Mouse (Mus musculus): ENCODE measurements around the gene Wdfy2. TPM values are rescaled to one million over a fixed set of nuclear protein-coding genes. Genes with fewer than 3 reads are reported as not detected.
A peak's percentile ranks its signal among the peaks of the same experiment; 100 is the strongest.
"Not testable (repeated sequence)": the region's sequence is repeated elsewhere in the genome, so short reads cannot be mapped to it uniquely, and the experiment has no call there.

Gene Wdfy2
- polyA plus RNA-seq (2012; rRNA removed): 11.9 and 12.4 TPM in 2 replicates

- DNase-seq (ENCODE audit: extremely low spot score in 1 of 2, low spot score in 1 of 2): peak; percentile 26 to 27
Observed at GRCm38 (mm10) chr14:62837641-62838252, at the start of gene Wdfy2. TSS of gene Wdfy2 (plus strand) at chr14:62837678.

GRCm38 (mm10) chr14:62789282-62789681, 48.2 kb upstream of the Wdfy2 start:
- no peak for DNase-seq (ENCODE audit: extremely low spot score in 1 of 2, low spot score in 1 of 2)

DNA sequence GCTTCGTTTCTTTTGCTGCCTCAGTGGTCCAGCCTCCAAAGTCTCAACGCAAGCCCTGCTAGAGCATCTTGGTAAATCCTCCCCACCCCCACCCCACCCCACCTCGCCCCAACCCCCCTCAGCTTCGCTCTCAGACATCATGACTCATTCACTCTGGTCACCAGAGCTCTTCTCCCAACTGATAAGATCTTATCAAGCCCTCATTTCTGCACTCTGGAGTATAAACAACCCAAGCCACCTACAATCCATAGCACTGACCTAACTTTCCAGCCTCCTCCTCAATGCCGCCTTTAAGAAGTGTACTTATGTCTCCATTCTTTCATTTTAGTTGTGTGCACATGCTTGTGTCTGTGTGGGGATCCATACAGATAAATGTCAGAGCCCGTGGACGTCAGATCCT, 41.8 kb upstream of the Wdfy2 start:
- no peak for DNase-seq (ENCODE audit: extremely low spot score in 1 of 2, low spot score in 1 of 2)

DNA sequence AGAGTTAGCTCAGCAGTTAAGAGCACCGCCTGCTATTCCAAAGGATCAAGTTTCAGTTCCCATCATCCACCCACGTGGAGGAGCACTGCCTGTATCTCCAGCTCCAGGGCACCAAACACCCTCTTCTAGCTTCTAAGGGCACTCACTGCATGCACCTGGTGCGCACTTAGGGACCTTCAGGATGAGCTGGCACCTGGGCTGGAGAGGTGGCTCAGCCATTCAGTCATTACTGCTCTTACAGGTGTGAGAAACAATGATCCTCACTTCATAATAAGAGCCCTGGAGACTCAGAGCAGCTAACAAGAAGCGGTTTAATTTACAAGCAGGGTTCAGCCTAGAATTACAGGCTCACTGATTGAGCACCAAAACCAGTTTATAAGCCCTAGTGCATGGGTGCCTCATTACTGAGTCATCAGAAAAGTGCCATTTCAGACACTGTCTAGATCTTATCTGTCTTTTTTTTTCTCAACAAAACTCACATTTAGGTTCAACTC, 38.8 kb upstream of the Wdfy2 start:
- no peak for DNase-seq (ENCODE audit: extremely low spot score in 1 of 2, low spot score in 1 of 2)

DNA sequence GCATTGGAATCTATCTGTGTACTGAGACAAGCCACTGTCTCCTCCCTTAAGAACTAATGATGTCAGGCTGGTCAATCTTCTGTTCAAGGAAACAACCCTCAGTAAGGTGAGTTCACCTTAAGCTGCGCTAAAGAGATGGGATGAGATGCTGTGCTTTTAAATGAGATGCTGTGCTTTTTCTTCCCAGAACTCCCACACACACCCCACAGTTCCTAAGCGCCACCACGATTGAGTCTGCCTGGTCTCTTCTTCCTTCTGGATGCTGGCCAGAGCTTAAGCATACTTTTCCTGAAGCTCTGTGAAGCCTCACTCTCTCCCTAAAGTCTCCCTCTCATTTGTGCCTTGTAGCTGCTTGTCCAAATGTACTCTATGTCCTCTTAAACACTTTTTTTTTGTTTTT, 36.7 kb upstream of the Wdfy2 start:
- peak; percentile 23 to 70 for DNase-seq (ENCODE audit: extremely low spot score in 1 of 2, low spot score in 1 of 2)

DNA sequence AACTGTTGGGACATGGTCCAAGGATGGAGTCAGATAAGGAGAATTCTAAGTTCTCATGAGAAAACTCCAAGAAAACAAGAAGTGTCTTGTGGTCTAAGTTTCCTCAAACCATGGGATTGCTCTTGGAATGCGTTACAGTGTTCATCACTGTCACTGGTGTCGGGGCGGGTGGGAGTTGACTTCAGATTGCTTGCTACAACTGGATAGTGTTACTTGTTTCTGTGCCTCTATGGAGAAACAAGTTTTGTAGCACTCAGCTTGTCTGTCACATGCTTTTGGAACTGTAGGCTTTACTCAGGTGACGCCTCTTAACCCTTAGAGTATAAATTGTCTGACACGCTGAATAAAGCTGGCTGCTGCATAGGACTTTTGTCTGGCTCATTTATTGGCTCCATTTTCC, 34.3 kb upstream of the Wdfy2 start:
- no peak for DNase-seq (ENCODE audit: extremely low spot score in 1 of 2, low spot score in 1 of 2)

GRCm38 (mm10) chr14:62806921-62807320, 30.6 kb upstream of the Wdfy2 start:
- no peak for DNase-seq (ENCODE audit: extremely low spot score in 1 of 2, low spot score in 1 of 2)

DNA sequence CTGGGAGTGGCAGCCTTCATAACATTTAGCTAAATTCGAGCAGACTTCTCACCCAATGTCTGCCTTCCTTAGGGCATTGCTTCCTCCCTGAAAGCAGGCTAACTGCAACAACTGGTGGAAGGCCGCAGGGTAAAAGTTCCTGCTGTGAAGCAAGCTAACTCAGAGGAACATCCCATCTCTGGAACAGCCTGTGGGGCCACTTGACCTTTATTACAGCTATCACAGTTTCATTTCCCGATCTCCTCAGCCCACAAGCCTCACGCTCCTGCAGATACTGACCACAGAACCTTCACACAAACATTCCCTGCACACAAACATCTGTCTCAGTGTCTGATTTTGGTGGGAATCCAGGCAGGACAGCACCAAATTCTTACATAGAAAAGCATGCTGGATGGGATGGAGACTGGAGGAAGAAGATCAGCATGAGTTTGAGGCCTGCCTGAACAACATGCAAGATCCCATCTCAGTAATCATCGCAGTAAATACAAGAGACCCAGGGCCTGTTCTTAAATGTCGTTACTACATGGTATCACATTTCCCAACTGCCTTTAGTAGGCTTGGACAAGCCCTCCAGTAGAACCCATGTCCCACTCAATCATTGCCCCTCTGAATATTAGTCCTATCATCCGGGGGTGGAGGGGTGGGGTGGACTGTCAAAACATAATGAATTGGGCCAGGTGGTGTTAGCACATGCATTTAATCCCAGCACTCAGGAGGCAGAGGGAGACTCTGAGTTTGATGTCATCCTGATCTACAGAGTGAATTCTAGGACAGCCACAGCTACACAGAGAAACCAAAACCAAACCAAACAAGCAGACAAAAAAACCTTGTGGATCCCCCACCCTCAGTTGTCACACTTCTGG, 28.6 kb upstream of the Wdfy2 start:
- DNase-seq (ENCODE audit: extremely low spot score in 1 of 2, low spot score in 1 of 2): no peak

GRCm38 (mm10) chr14:62812765-62813164, 24.7 kb upstream of the Wdfy2 start:
- DNase-seq (ENCODE audit: extremely low spot score in 1 of 2, low spot score in 1 of 2): peak; percentile 35 to 59

- DNase-seq (ENCODE audit: extremely low spot score in 1 of 2, low spot score in 1 of 2): no peak
Observed at GRCm38 (mm10) chr14:62814567-62814966, 22.9 kb upstream of the Wdfy2 start.

DNA sequence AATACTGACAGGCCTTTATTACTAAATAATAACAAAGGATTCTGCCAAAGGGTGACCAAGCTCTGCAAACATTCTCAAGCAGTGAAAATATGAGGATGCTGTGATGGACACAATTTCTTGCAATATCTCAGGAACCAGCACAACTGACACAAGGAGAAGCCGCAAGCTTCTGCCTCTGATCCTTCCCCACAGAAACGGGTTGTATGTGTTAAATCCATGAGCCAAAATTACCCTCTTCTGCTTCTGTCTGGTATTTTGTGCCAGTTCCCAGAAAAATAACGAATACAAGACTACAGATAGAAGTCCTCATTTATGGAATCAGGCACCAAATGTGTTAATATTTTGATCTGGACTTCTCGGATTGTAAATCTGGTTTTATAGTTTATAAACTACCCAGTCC, 20.7 kb upstream of the Wdfy2 start:
- DNase-seq (ENCODE audit: extremely low spot score in 1 of 2, low spot score in 1 of 2): peak in 1 of 2 experiments; percentile 34

GRCm38 (mm10) chr14:62825575-62826332, 11.7 kb upstream of the Wdfy2 start:
- DNase-seq (ENCODE audit: extremely low spot score in 1 of 2, low spot score in 1 of 2): no peak

- no peak for DNase-seq (ENCODE audit: extremely low spot score in 1 of 2, low spot score in 1 of 2)
Observed at GRCm38 (mm10) chr14:62829291-62829690, 8.2 kb upstream of the Wdfy2 start.

DNA sequence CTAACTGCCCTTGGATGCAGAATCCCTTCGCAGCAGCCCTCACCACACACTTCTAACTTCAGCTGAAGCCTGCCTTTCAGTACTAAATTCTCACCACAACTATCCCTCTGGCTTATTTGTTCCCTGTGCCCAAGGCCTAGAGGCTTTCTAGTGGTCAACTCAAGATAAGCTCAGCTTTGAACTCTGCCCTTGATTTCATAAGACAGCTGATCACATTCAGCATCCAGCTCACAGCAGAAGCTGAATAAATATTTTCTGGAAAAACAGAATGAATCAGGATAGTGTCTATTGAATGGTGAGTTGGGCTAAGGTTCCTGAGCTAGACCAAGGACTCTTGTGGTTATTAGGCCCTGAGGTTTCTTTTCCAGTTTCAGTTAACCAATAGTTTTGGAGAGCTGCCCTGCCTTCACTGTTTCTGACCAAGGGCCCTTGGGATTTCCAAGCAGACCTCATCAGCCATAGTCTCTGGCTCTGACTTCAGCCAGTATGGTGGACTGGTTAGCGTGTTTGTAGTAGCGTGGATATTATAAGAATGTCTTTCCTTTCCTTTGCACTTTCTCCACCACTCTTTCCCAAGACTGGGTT, 5.7 kb upstream of the Wdfy2 start:
- no peak for DNase-seq (ENCODE audit: extremely low spot score in 1 of 2, low spot score in 1 of 2)

DNA sequence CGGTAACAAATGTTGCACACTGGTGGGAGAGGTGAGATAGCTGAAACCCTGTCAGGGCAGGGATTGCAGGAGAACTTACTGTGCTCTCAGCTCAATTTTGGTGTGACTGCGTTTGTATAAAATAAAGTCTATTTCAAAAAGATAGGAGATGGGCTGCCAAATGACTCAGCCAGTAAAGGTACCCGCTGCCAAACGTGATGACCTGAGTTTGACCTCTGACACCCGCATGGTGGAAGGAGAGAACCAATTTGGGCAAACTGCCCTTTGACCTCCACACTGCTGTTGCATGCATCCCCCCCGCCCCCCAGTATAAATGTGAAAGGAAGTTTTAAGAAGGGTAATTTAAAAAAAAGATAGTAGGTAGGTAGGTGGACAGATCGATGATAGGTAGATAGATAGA, 4.4 kb upstream of the Wdfy2 start:
- no peak for DNase-seq (ENCODE audit: extremely low spot score in 1 of 2, low spot score in 1 of 2)

DNA sequence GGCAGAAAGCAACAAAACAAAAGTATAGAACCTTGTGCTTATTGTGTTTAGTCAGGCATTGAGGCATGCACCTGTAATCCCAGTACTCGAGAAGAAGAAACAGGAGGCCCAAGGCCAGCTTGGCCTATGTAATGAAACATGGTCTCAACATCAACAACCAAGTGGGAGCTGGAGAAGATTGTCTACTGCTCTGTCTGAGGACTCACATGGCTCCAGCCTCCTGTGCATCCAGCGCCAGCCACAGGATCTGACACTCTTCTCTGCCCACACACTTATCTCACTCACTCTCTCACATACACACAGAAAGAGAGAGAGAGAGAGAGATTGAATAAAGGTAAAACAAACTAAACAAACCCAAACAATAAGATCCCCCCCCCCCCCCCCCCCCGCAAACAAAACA, 3.9 kb upstream of the Wdfy2 start:
- DNase-seq (ENCODE audit: extremely low spot score in 1 of 2, low spot score in 1 of 2): peak in 1 of 2 experiments; percentile 53

GRCm38 (mm10) chr14:62835737-62836136, 1.7 kb upstream of the Wdfy2 start:
- DNase-seq (ENCODE audit: extremely low spot score in 1 of 2, low spot score in 1 of 2): not testable (repeated sequence)

DNA sequence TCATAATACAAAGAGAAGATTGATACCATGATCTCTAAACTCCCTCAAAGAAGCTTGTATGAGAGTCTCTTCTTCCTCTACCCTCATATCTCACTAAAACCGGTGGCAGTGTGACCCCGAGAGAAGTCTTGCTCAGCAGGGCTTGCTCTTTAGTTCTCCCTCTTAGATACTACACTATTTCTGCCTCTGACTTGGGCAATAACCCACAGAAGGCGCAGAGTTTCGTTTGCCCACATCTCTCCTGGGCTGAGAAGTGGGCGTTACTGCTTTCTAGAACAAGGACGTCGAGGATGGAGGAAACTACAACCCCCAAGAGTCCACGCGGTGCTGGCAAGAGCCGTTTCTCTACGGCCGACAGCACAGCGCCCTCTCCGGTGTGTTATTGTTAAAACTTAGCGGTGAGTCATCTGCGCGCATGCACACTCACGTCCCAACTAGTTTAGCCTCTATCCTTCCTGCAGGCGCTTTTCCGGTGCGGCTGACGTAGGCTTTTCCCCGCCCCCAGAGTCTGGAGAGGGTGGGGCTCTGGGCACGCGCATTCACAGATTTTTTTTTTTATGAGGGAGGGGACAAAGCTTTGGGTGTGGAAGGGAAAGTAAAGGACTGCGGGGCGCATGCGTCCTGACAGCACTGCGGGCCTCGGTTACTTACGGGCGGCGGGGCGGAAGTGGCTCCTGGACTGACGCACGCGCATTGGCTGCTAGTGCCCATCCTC, 395 bp upstream of the Wdfy2 start:
- DNase-seq (ENCODE audit: extremely low spot score in 1 of 2, low spot score in 1 of 2): peak; percentile 98

DNA sequence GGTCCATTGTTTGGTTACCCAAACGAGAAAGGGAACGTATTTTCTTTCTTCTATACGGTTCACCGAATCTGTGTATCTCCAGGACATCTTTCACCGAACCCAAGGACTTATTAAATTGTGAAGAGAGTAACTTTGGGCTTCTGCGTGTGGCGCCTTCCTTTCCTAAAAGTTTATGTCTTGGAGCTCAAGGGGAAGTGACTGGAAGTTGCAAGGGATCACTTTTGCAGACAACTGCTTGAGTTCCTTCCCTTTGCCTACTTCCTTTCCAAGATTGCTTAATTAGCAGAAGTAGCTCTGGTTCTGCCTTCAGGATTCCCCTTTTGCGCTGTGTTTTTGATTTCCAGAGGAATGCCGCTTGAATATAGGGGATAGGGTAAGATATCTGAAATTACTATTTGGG, 858 bp downstream of the Wdfy2 start:
- no peak for DNase-seq (ENCODE audit: extremely low spot score in 1 of 2, low spot score in 1 of 2)

- DNase-seq (ENCODE audit: extremely low spot score in 1 of 2, low spot score in 1 of 2): no peak
Observed at GRCm38 (mm10) chr14:62841726-62842125, 4.2 kb downstream of the Wdfy2 start.

All from frontal cortex, adult 2 months (tissue).